Mouse (Mus musculus) gastrocnemius, postnatal 14 days (tissue): ENCODE results near the gene Ptpn13. TPM values are rescaled to one million over a fixed set of nuclear protein-coding genes. Genes with fewer than 3 reads are reported as not detected.
A peak's percentile ranks its signal among the peaks of the same experiment; 100 is the strongest.

Source experiments
- DNase-seq: peaks from one replicate; pipeline ENCODE4 v3.0.0; 2021; ENCODE audit warnings: mixed read lengths
- intact Hi-C: fragments of 180-260 bp; cut with DNase I; formaldehyde crosslinking; loops from one replicate; pipeline ENCODE4 v1.15.1; 2025; ENCODE audit warnings: low total_unique reads
- total RNA-seq, 2 experiments: library from RNA; stranded (reverse); gene quantifications; 2 replicates each; pipeline ENCODE4 v1.2.3; 2021

Gene Ptpn13
- total RNA-seq, 2 experiments from 2014 or later, result 5.4 to 6.0 TPM

DNA sequence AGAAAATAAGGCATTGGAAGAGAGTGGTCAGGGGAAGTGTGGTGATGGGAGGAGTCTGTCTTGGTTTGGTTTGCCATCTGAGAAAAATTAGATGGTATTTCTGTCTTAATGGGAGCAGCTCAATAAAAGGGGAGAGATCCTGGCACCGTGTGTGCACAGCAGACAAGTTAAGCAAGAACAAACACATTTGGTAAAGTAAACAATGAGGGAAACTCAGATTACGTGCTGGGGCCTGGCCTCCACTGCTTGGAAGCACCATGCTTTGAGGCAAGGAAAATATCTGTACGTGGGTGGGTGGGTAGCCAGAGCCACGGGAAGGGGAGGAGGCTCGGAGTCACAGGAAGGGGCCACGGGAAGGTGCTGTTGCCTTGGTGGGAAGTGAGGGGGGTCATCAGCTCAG lies 74.3 kb downstream of the Ptpn13 start:
- intact Hi-C loops, result no loop called here
- no peak for DNase-seq

DNA sequence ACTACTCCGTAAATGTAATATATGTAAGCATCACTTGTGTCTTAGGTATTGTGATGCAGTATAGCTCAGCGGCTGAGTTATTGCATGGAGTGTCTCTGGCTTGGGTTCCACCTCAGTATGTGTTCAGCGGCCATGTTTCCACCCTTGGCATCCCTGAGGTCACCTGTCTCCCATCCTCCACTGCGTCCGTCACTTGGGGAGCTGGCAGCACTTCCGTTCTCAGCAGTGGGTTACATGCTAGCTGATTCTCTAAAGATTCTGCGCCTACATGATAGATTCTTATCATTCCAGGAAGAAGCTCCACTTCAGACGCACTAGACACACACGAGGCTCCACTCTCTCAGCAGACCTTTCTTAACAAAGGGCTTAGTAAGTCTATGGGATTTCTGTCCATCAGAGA lies 76.1 kb downstream of the Ptpn13 start:
- intact Hi-C loops, result no loop called here
- no peak for DNase-seq

DNA sequence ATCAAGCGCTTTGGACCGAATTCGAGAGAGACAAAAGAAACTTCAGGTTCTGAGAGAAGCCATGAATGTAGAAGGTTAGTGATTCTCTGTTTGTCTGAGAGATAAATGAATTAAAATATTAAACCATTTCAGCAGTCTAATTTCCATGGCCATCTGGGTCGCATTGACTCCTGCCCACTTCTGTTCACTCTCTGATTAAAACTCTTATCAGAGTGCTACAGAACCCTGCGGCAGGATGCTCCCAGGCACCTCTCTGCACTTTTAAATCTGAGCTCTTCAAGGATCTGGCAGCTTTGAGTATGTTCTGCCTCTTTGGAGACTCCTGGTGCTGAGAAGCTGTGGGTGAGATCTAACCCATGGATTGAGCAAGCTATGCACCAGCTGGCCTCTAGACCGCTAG lies 76.8 kb downstream of the Ptpn13 start:
- no peak for DNase-seq
- intact Hi-C loops, result no loop called here

DNA sequence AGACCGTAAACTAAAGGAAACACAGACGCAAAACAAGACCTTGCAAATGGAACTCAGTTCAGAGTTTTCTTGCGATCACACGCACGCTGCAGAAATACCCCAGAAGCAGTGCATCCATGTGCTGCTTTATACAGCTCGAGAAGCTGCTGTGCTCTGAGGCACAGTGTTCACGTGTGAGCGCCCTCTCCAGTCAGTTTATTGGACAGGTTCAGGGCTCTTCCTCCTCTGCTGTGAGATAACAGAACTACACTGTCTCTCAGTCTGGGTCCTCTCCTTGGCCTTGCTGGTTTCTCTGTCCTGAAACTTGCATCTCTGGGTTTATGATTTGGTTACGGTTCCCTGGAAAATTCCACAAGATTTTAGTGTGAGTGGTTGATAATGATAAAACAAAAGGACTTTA lies 88.2 kb downstream of the Ptpn13 start:
- no peak for DNase-seq
- intact Hi-C loops, result no loop called here

DNA sequence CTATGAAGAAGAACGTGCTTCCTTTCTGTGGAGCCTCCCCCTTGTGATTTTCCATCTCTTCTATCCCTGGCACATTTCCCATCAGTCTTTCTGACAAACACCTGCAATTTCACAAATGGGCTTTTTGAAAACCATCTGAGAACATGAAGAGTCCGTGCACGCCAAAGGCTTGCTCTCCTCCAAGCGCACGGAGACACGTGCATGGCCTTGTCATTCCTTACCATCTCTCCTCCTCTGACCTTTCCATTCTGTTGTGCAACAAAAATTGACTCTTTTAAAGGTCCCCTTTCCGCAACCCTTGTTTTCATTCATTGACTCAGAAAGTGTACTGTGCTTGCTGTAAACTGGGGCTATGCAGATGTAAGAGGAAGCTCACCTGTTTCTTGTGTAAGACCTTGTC lies 89.4 kb downstream of the Ptpn13 start:
- intact Hi-C loops, result no loop called here
- no peak for DNase-seq

DNA sequence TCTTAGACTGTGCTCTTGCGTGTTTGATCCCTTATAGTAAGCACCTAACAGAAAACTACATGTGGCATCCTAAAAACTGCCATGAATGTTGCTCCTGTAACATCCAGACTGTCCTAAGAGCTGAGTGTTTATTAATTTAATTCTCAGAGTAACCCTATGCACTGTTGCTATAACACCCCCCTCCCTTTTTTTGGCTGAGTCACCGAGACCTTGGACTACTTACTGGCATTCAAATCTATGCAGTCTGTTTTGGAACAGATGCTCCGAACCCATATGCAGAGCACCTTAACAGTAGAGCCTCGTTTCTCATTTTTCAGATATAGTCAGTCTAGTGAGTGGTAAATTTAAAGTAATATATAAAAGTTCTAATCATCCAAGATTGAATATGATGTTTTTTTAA lies 90.9 kb downstream of the Ptpn13 start:
- DNase-seq, result no peak
- intact Hi-C loops, result no loop called here

DNA sequence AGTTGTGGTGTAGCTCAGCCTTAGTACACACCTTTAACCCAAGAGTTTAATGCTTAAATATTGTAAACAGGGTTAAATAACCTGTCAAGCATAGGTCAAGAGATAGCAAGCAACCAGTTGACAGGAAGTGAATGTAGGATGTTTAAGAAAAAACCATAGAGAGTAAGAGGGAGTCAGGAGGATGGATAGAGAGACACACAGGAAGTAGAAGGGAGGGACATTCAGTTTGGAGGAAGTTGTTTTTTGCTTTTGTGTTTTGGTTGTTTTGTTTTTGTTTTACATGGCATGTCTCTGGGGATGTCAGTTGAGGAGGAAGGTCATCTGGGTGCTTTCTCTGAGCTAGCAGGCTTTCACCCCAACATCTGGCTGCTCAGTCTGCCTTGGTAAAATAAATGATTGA lies 91.6 kb downstream of the Ptpn13 start:
- DNase-seq, result no peak
- intact Hi-C loops, result no loop called here

DNA sequence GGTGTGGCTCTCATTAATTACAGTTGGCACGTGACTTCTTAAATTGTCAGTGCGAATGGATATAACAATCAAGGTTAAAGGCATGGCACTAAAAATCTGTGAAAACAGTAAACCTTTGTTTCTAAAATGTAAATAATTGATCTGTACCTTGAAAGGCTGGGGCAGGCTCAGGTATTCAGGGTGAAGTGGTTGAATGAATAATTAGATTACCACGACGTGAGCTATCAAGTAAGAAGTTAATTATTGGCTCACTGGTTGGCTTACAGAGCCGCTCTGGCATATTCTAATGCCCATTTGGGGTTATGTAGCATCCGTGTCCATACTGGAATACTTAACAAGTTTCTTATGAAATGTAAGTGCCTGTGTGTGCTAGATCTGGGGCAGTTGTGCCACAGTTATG lies 92.6 kb downstream of the Ptpn13 start:
- DNase-seq, result no peak
- intact Hi-C loops, result no loop called here

DNA sequence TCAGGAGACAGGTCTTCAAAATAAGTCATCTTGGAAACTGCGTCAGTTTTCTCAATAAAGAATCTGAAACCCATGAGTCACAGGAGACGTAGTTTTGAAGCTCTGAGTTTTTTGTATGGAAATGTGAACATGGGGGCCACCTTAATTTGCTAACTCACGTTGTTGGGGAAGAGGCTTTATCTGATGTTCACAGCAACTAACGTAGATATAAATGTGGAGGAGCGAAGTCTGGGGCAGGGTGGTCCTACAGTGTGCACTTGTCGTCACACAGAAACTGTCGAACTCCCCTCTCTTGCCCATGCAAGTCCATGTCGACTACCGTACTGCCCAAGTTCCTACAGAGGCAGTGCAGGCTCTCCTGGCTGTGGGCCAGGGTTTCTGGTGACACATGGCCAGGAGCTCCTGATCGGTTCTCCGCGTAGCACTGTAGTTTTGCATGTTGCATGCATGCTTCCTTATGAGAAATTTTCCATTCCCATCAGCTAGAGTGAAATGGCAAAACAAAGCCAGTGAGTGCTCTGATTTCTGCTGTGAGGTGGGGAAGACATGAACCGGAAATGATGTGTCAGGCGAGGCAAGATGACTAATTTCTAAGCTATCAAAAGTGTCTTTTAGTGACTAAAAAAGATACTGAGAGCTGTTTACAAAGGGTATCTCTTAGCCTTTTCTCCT lies 93.9 kb downstream of the Ptpn13 start:
- peak; percentile 32 for DNase-seq
- intact Hi-C loops, result no loop called here

DNA sequence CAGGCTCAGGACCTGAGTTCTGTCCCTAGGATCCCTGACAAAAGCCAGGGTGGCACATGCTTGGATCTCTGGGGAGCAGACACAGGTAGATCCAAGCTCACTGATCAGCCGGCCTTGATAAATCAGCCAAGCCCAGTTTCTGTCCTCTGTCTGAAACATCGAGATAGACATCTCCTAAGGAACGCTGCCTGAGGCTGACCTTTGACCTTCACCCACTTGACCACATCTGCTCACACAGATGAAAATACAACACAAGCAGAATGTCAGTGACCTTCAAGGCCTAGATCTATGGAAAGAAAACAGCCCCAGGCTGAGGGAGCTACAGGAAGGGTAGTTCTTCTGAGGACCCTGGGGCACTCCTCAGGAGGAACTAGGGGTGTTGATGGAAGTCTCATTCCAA lies 97.4 kb downstream of the Ptpn13 start:
- no peak for DNase-seq
- intact Hi-C loops, result no loop called here

DNA sequence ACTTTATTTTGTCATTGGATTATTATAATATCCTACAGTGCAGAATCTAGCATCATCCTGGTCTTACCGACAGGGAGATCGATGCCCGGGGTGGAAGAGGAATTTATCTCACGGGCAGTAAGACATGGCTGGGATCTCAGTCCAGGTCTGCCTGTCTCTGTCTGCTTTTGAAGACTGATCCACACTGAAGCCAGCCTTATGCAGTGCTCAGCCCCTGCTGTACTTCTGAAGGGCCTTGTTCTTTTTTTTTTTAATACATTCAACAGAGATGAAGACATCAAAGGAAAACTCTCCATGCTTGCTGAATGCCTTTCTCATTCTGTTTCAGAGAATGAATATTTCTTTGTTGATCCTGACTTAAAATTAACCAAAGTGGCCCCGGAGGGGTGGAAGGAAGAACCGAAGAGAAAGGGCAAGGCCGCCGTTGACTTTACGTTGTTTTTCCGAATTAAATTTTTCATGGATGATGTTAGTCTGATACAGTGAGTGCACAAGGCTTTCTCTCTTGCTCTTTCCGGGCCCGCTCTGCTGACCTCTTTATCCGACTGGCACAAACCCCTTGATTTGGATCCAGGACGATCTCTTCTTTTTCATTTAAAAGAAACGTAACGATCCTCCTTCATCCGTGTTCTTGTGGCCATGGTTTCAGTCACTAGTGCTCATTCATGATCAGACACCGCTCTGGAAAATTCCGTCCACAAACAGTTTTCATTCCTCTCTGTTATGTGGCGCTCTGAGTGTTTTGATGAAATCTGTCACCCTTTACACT lies 101.9 kb downstream of the Ptpn13 start:
- intact Hi-C loops, result no loop called here

DNA sequence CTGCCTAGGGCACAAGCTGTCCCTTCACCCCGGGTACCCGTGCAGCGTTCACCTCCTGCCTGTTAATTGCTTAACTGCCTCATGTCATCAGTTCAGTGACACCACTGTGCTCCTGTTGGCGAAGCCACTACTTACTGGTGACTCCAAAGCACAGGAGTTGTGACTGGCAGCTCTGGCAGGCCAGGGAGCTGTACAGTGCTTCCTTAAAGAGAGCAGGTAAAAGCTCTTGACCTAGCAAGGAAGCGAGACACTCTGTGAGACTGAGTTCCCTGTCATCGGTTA lies 102.4 kb downstream of the Ptpn13 start:
- intact Hi-C loops, result no loop called here
- no peak for DNase-seq

More for the DNA sequence above, 101.9 kb downstream of the Ptpn13 start:
- DNase-seq, result no peak

DNA sequence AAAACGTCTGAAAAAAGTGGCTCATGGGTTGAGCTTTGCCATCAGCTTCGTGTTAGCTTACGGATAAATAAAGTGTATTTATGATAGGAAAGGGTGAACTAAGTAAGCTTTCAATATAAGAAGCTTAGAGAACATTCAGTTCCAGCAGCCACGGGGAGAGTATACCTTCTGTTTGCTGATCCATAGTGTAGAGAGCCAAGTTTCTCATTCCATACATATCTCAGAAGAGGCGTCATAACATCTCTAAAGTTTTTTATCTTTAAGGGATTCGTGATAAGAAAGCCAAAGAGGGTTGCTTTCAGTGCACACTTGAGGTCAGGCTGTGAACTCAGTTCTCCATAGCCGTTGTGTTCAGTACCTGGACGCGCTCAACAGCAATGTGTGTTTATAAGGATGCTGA lies 105.2 kb downstream of the Ptpn13 start:
- intact Hi-C loops, result no loop called here
- no peak for DNase-seq

DNA sequence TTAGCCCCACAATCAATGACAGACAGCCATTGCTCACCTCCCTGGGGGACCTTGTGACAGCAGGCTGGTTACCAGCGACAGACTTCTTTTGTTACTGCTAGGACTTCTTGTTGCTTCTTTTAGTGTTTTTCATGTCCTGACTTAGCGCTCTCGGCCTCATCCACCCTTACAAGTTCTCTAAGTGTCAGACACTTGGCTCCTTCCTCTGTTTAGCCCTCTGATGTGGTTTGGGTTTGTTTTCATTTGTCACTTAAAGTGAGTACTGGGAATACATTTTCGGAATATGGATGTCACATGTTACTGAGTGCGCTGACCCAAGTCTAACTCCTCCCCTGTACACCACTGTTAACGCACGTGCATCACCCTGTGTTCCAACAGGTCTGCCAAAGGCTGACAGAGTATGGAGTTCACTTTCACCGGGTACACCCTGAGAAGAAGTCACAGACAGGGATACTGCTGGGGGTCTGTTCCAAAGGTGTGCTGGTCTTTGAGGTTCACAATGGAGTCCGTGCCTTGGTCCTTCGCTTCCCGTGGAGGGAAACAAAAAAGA lies 107.9 kb downstream of the Ptpn13 start:
- intact Hi-C loops, result no loop called here
- no peak for DNase-seq

DNA sequence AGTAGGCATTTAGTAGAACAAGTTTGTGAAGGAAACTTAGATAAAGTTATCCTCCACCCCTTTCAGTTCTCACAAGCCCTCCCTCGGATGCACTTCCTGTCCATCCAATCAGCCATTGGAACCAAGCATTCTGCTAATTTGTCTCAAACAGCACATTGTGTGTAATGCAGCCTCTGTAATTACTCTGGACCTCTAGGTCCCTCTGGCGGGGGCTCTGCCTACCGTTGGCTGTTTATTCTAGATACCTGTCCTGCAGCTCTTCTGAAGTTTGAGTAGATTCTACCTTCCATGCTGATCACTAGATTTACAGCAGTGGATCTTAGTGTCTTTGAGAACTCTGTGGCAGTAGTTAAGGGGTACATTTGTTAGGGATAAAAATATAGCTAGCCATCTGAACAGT lies 109.5 kb downstream of the Ptpn13 start:
- intact Hi-C loops, result no loop called here
- no peak for DNase-seq

DNA sequence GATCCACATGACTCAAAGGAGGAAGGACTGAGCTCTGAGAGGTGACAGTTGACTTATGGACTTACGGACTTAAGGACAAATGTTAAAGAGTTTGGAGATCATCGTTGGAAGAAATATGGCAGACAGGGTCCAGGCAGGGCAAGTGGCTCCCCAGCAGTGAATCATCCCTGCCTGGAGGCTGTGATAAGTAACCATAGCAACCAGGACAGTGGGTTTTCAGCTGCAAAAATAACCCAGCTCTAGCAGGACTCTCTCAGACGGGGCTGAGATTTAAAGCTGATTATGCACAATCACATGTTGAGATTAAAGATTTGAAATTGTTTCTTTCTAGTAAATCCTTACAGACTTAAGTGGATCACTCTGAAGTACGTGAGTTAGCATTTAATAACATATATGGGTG lies 112.4 kb downstream of the Ptpn13 start:
- no peak for DNase-seq
- intact Hi-C loops, result no loop called here

DNA sequence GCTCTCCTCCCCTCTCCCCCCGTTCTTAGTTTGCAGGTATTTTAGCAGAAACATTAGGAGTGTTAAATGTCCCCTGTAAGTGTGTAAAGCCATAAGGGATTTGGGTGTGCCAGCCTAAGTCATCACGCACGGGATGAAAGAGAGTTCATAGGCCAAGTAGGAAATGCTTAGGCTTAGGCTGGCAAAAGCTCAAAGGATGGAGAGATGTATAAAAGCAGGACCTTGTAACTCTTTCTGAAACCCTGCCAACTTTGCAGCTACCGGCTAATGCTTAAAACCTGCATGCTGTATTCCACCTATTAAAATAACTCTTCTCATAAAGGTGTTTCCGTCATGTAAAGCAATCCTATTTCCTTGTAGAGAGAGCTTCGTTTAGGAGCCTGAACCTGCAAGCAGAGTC lies 115.6 kb downstream of the Ptpn13 start:
- no peak for DNase-seq
- intact Hi-C loops, result no loop called here

DNA sequence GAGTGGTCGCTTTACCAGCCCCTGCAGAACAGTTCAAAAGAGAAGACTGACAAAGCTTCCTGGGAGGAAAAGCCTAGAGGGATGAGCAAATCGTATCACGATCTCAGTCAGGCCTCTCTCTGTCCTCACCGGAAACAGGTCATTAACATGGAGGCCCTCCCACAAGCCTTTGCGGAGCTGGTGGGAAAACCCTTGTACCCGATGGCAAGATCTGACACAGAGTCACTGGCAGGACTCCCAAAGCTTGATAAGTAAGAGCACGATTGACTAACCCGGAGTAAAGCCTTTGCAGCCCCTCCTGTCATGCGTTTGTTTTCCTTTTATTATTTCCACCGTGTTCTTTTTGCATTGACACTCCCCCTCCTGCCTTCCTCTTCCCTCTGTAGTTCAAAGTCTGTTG lies 116.1 kb downstream of the Ptpn13 start:
- intact Hi-C loops, result no loop called here
- DNase-seq, result no peak

DNA sequence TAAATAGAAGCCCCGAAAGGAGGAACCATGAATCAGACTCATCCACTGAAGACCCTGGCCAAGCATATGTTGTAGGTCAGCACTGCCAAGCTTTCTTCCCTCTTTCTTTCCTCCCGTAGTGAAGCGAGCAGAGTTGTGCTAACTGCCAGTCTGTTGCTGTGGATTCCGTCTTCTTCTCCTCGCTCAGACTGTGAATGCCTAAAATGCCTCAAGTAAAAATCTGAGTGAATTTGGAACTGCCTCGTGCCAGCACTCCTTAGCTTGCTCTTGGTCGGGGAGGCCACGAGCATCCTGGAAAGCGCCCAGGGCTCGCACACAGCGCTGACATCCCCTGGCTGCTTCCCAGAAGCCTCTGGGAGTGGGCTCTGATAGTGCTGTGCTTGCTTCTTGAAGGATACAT lies 116.5 kb downstream of the Ptpn13 start:
- intact Hi-C loops, result no loop called here
- no peak for DNase-seq

DNA sequence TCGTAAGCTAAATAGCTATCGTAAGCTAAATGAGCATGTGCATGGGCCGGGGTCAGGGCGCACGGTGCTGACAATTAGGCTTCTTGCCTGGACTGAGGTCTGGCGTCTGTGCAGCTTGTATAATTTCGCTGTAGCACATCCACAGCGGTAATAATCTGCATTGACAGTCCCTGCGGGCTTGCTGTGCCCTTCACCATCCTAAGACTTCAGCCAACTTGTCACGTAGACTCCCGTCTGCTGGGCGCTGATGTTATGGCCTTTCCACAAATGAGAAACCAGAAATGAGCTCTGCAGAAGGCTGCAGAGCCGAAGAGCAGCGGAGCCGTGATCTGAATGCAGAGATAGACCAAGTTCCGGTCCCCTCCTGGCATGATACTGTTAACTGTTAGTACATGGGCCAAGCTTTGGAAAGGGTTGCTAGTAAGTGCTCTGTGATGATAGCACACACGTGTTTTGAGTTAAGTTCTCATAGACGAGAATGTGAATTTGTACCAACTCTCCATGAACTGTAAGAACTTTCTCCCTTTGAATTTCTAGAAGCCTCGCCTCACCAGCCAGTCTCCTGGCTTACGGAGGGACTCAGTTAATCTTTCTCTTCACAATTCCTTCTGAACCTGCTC lies 120.5 kb downstream of the Ptpn13 start:
- no peak for DNase-seq
- intact Hi-C loops, result no loop called here

DNA sequence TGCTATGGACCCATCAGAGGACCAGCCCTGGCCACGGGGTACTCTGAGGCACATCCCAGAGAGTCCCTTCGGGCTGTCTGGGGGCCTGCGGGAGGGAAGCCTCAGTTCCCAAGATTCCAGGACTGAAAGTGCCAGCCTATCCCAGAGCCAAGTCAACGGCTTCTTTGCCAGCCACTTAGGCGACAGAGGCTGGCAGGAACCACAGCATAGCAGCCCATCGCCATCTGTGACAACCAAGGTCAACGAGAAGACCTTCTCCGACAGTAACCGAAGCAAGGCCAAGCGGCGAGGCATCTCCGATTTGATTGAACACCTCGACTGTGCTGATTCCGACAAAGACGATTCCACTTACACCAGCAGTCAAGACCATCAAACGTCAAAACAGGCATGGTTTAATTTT lies 129.8 kb downstream of the Ptpn13 start:
- intact Hi-C loops, result no loop called here
- no peak for DNase-seq
